16 mouse cellular contexts compared by ENCODE assay signal in the genomic region with DNA sequence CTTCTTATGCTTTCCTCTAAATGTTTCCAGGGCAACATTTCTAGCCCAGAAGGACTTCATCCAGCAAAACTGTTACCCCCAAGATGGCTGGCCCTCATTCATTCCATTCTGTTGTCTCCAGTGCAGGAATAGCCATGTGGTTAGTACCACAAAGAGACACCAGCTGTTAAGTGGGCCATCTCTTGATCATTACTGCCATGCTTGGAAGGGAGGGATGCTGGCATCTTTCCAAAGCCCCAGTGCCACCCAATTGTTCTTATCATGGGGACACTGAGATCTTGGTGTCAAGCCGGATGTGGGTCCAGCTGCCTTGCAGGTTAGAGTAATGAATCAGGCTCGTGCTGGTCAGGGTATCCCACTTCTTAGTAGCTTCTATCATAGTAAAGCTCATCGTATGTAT.
"Had no signal": no experiment of that assay in that cellular context is flagged by ENCODE, and none has a peak within 500 bp of the region (broad histone marks: within the 10 kb centered on the region; RNA-seq: fewer than 3 reads in every experiment).

No protein-coding gene starts in this region.

- DNase-seq: right cerebral cortex, adult 18-20 months; right cerebral cortex, postnatal 14 days; right cerebral cortex, postnatal 25 days; right cerebral cortex, postnatal 4 days; spleen, adult 18-20 months; thymus, adult 18-20 months; thymus, adult 2 months; thymus, postnatal 14 days; thymus, postnatal 25 days; thymus, postnatal 36 days; thymus, postnatal 4 days had no signal

- H3K4me3 ChIP-seq: neural tube, embryonic 12.5 days; neural tube, embryonic 13.5 days; neural tube, embryonic 15.5 days; stomach, embryonic 15.5 days had no signal

- H3K4me2 ChIP-seq: neural tube, embryonic 12.5 days; neural tube, embryonic 13.5 days; neural tube, embryonic 15.5 days; stomach, embryonic 15.5 days had no signal

- H3K27me3 ChIP-seq: neural tube, embryonic 12.5 days; neural tube, embryonic 13.5 days; neural tube, embryonic 15.5 days; stomach, embryonic 15.5 days had no signal

- H3K4me1 ChIP-seq: neural tube, embryonic 12.5 days; neural tube, embryonic 15.5 days; stomach, embryonic 15.5 days had no signal

- H3K27ac ChIP-seq: neural tube, embryonic 12.5 days; neural tube, embryonic 13.5 days; neural tube, embryonic 15.5 days; stomach, embryonic 15.5 days; stomach, postnatal 0 days had no signal
